Mouse (Mus musculus) stomach, postnatal 0 days (tissue): Measurements from ENCODE around the gene 1700056E22Rik. TPM values are rescaled to one million over a fixed set of nuclear protein-coding genes. Genes with fewer than 3 reads are reported as not detected.
A peak's percentile ranks its signal among the peaks of the same experiment; 100 is the strongest.

ENCODE experiments used
- ATAC-seq: fragments of 200-750 bp; cut with Nextera tagmentation; 2 replicates; pipeline ENCODE4 v1.8.0; 2017; ENCODE audit not compliant: low FRiP score, low TSS enrichment
- DNase-seq: peaks from one replicate; pipeline ENCODE4 v3.0.0-alpha.2; 2016; ENCODE audit warnings: low spot score
- H3K27ac ChIP-seq: fragments of 300-500 bp; sonication (generic); replicated peaks from 2 replicates; pipeline ENCODE4 v1.5.1; 2014; ENCODE audit warnings: mild to moderate bottlenecking, control low read depth
- H3K27me3 ChIP-seq: fragments of 300-500 bp; sonication (generic); 2 replicates; pipeline ENCODE4 v1.6.1; 2014; ENCODE audit warnings: low read length; ENCODE audit not compliant: control insufficient read depth, insufficient read depth
- H3K36me3 ChIP-seq: fragments of 300-500 bp; sonication (generic); 2 replicates; pipeline ENCODE4 v1.6.1; 2014; ENCODE audit warnings: low read length, mixed read lengths; ENCODE audit not compliant: control insufficient read depth, insufficient read depth
- H3K4me1 ChIP-seq: fragments of 300-500 bp; sonication (generic); replicated peaks from 2 replicates; pipeline ENCODE4 v1.6.1; 2014; ENCODE audit warnings: antibody characterized with exemption; ENCODE audit not compliant: control insufficient read depth, insufficient read depth
- H3K4me2 ChIP-seq: fragments of 300-500 bp; sonication (generic); replicated peaks from 2 replicates; pipeline ENCODE4 v1.6.1; 2014; ENCODE audit warnings: low read depth, mild to moderate bottlenecking, control low read depth, moderate library complexity
- H3K4me3 ChIP-seq: fragments of 300-500 bp; sonication (generic); 2 replicates; pipeline ENCODE4 v1.5.1; 2014; ENCODE audit warnings: low read depth, low read length, control low read depth
- H3K9ac ChIP-seq: fragments of 300-500 bp; sonication (generic); 2 replicates; pipeline ENCODE4 v1.6.1; 2014; ENCODE audit warnings: mild to moderate bottlenecking, low read length, control low read depth, mixed read lengths
- H3K9me3 ChIP-seq: fragments of 300-500 bp; sonication (generic); 2 replicates; pipeline ENCODE4 v1.6.1; 2016; ENCODE audit warnings: low read length; ENCODE audit not compliant: control insufficient read depth
- CTCF ChIP-seq: IDR thresholded peaks from 2 replicates; pipeline ENCODE4 v1.5.1; 2016; ENCODE audit warnings: antibody characterized with exemption, low read depth, mild to moderate bottlenecking, moderate library complexity
- EP300 ChIP-seq: optimal IDR thresholded peaks from 2 replicates; pipeline ENCODE3; 2016; ENCODE audit warnings: antibody characterized with exemption
- WGBS: fragments of 180-500 bp; shearing (Covaris S2); extraction: QIAGEN DNeasy Blood & Tissue Kit; methylation state at CpG from one replicate; pipeline ENCODE4 v1.1.7; 2014; 5-methylcytosine and 5-hydroxymethylcytosine counted together
- polyA plus RNA-seq: library from polyadenylated mRNA; unstranded; fragments of >200 nt; fragmentation: Nextera tagmentation; extraction: Ambion mirVana; gene quantifications from 2 replicates; pipeline ENCODE4 v1.2.1, GENCODE M21; 2015

1700056E22Rik gene
- polyA plus RNA-seq, 1 experiment from 2014 or later = 1.6 TPM

GRCm38 (mm10) chr1:184040906-184041305 is 6.8 kb upstream of the 1700056E22Rik start:
- no peak for DNase-seq
- no peak for ATAC-seq
- no peaks in the 10 kb centered on the region for H3K36me3 ChIP-seq
- 53% methylated on average over 1 of the region's 1 CpGs for WGBS
- no peak overlapping the region for H3K9ac ChIP-seq
- H3K27me3 ChIP-seq = no peaks in the 10 kb centered on the region
- H3K9me3 ChIP-seq = no peaks in the 10 kb centered on the region
- peaks cover 4% of the 10 kb centered on the region; the same call in 1 of the 2 replicates for H3K4me1 ChIP-seq
- no peak overlapping the region for H3K27ac ChIP-seq
- H3K4me3 ChIP-seq = no peak overlapping the region
- TF ChIP-seq EP300 (no peak), CTCF (no peak)
- H3K4me2 ChIP-seq = 0 out of 2 replicates have a peak overlapping the region, but pooled peaks have one; percentile 5

GRCm38 (mm10) chr1:184040181-184040580 is 6.1 kb upstream of the 1700056E22Rik start:
- Histone ChIP-seq H3K9me3 (no peaks in the 10 kb centered on the region), H3K9ac (no peak overlapping the region), H3K4me2 (no peak overlapping the region), H3K4me1 (peaks cover 4% of the 10 kb centered on the region; the same call in 1 of the 2 replicates), H3K36me3 (no peaks in the 10 kb centered on the region), H3K4me3 (no peak overlapping the region), H3K27ac (no peak overlapping the region), H3K27me3 (no peaks in the 10 kb centered on the region)
- no peak for DNase-seq
- TF ChIP-seq EP300 = no peak
- TF ChIP-seq CTCF = no peak
- ATAC-seq = no peak
- WGBS = 82% methylated on average over 11 of the region's 11 CpGs

- Histone ChIP-seq H3K27me3 (no peaks in the 10 kb centered on the region), H3K4me1 (peaks cover 4% of the 10 kb centered on the region; the same call in 1 of the 2 replicates), H3K4me2 (no peak overlapping the region), H3K27ac (no peak overlapping the region), H3K9ac (no peak overlapping the region), H3K9me3 (no peaks in the 10 kb centered on the region), H3K36me3 (no peaks in the 10 kb centered on the region), H3K4me3 (no peak overlapping the region)
- 91% methylated on average over 10 of the region's 10 CpGs for WGBS
- ATAC-seq (no peak), DNase-seq (no peak)
- no peak for TF ChIP-seq EP300
- no peak for TF ChIP-seq CTCF
Measured at GRCm38 (mm10) chr1:184039301-184039700, 5.2 kb upstream of the 1700056E22Rik start.

- Histone ChIP-seq H3K27ac (no peak overlapping the region), H3K4me2 (no peak overlapping the region), H3K4me3 (no peak overlapping the region), H3K9me3 (no peaks in the 10 kb centered on the region), H3K4me1 (peaks cover 4% of the 10 kb centered on the region; the same call in 1 of the 2 replicates), H3K9ac (no peak overlapping the region), H3K27me3 (no peaks in the 10 kb centered on the region), H3K36me3 (no peaks in the 10 kb centered on the region)
- no peak for ATAC-seq
- TF ChIP-seq EP300 (no peak), CTCF (no peak)
- 84% methylated on average over 4 of the region's 4 CpGs for WGBS
- no peak for DNase-seq
Measured at GRCm38 (mm10) chr1:184037802-184038201, 3.7 kb upstream of the 1700056E22Rik start.

- no peaks in the 10 kb centered on the region for H3K4me1 ChIP-seq
- peak overlapping the region; percentile 49; the same call in 1 of the 2 replicates for H3K27ac ChIP-seq
- H3K9ac ChIP-seq = peak overlapping the region; percentile 51
- no peaks in the 10 kb centered on the region for H3K36me3 ChIP-seq
- no peaks in the 10 kb centered on the region for H3K9me3 ChIP-seq
- H3K4me3 ChIP-seq = peak overlapping the region; percentile 71
- H3K4me2 ChIP-seq = peak overlapping the region; percentile 77
- ATAC-seq (no peak), DNase-seq (no peak)
- no peaks in the 10 kb centered on the region for H3K27me3 ChIP-seq
- 11% methylated on average over 12 of the region's 12 CpGs for WGBS
- TF ChIP-seq CTCF = no peak
- no peak for TF ChIP-seq EP300
Measured at GRCm38 (mm10) chr1:184035346-184035903, 1.3 kb upstream of the 1700056E22Rik start.

- DNase-seq = no peak
Measured at GRCm38 (mm10) chr1:184034741-184035181, 660 bp upstream of the 1700056E22Rik start.

More at GRCm38 (mm10) chr1:184034741-184035181, 660 bp upstream of the 1700056E22Rik start:
- H3K4me3 ChIP-seq = peak overlapping the region; percentile 71
- no peaks in the 10 kb centered on the region for H3K36me3 ChIP-seq
- no peaks in the 10 kb centered on the region for H3K4me1 ChIP-seq
- peak overlapping the region; percentile 69 for H3K27ac ChIP-seq
- WGBS = 1% methylated on average over 12 of the region's 12 CpGs
- H3K9me3 ChIP-seq = no peaks in the 10 kb centered on the region
- ATAC-seq = no peak
- peak overlapping the region; percentile 77 for H3K4me2 ChIP-seq
- H3K27me3 ChIP-seq = no peaks in the 10 kb centered on the region
- TF ChIP-seq EP300 (no peak), CTCF (no peak)
- H3K9ac ChIP-seq = peak overlapping the region; percentile 65
